Mouse (Mus musculus) heart, adult 2 months (tissue): ENCODE results near the gene Pthlh.

ENCODE experiments used
- CTCF ChIP-seq: fragments of 200-600 bp; IDR thresholded peaks from 2 replicates; pipeline ENCODE4 v1.8.1; 2022; ENCODE audit warnings: antibody characterized with exemption, mild to moderate bottlenecking, moderate library complexity
- POLR2A ChIP-seq: fragments of 200-500 bp; IDR thresholded peaks from 2 replicates; pipeline ENCODE4 v1.6.1; 2011; ENCODE audit warnings: mild to moderate bottlenecking, low read depth, low read length, control low read depth; ENCODE audit not compliant: insufficient read depth

- no peak for TF ChIP-seq POLR2A
- no peak for TF ChIP-seq CTCF
Measured at GRCm38 (mm10) chr6:147261616-147262015, 2.4 kb downstream of the Pthlh start.
